Mouse (Mus musculus) lung, embryonic 16.5 days (tissue): ENCODE measurements around the gene Cass4. TPM values are rescaled to one million over a fixed set of nuclear protein-coding genes. Genes with fewer than 3 reads are reported as not detected.
A peak's percentile ranks its signal among the peaks of the same experiment; 100 is the strongest.

ENCODE experiments used
- ATAC-seq: fragments of 200-750 bp; cut with Nextera tagmentation; 2 replicates; pipeline ENCODE4 v1.8.0; 2017; ENCODE audit warnings: low read depth, mild to moderate bottlenecking, moderate library complexity
- H3K27ac ChIP-seq: fragments of 300-500 bp; sonication (generic); 2 replicates; pipeline ENCODE4 v1.5.1; 2014; ENCODE audit warnings: mild to moderate bottlenecking, control low read depth, low read length
- H3K27me3 ChIP-seq: fragments of 300-500 bp; sonication (generic); 2 replicates; pipeline ENCODE4 v1.6.1; 2014; ENCODE audit warnings: low read depth, low read length, mixed read lengths; ENCODE audit not compliant: control insufficient read depth, insufficient read depth
- H3K36me3 ChIP-seq: fragments of 300-500 bp; sonication (generic); 2 replicates; pipeline ENCODE4 v1.6.1; 2014; ENCODE audit warnings: low read length; ENCODE audit not compliant: control insufficient read depth, insufficient read depth
- H3K4me1 ChIP-seq: fragments of 300-500 bp; sonication (generic); replicated peaks from 2 replicates; pipeline ENCODE4 v1.6.1; 2014; ENCODE audit warnings: low read length, mixed read lengths; ENCODE audit not compliant: control insufficient read depth, insufficient read depth
- H3K4me2 ChIP-seq: fragments of 300-500 bp; sonication (generic); 2 replicates; pipeline ENCODE4 v1.6.1; 2014; ENCODE audit warnings: low read depth, low read length, control low read depth
- H3K4me3 ChIP-seq: fragments of 300-500 bp; sonication (generic); 2 replicates; pipeline ENCODE4 v1.5.1; 2014; ENCODE audit warnings: mild to moderate bottlenecking, low read length, control low read depth
- H3K9ac ChIP-seq: fragments of 300-500 bp; sonication (generic); 2 replicates; pipeline ENCODE4 v1.6.1; 2014; ENCODE audit warnings: low read length, control low read depth
- H3K9me3 ChIP-seq: fragments of 300-500 bp; sonication (generic); 2 replicates; pipeline ENCODE4 v1.6.1; 2016; ENCODE audit warnings: low read length; ENCODE audit not compliant: control insufficient read depth
- WGBS: fragments of 180-500 bp; shearing (Covaris S2); extraction: QIAGEN DNeasy Blood & Tissue Kit; methylation state at CpG from one replicate; pipeline ENCODE4 v1.1.7; 2014; 5-methylcytosine and 5-hydroxymethylcytosine counted together
- polyA plus RNA-seq: library from polyadenylated mRNA; unstranded; fragments of >200 nt; fragmentation: Nextera tagmentation; extraction: Ambion mirVana; gene quantifications from 2 replicates; pipeline ENCODE4 v1.2.1, GENCODE M21; 2015

Cass4 gene
- polyA plus RNA-seq: 9.0 and 11.8 TPM in 2 replicates

GRCm38 (mm10) chr2:172393391-172394051 lies at the start of gene Cass4:
Gene Cass4 (plus strand): TSS chr2:172393794.
- Histone ChIP-seq H3K27me3 (no peaks in the 10 kb centered on the region), H3K27ac (peak within 1 kb of the TSS; percentile 21; the same call in 1 of the 2 replicates), H3K4me1 (peaks cover 4% of the 10 kb centered on the region), H3K9ac (peak within 1 kb of the TSS; percentile 25; the same call in 1 of the 2 replicates), H3K4me3 (peak within 1 kb of the TSS; percentile 36), H3K36me3 (no peaks in the 10 kb centered on the region), H3K4me2 (peak within 1 kb of the TSS; percentile 41), H3K9me3 (no peaks in the 10 kb centered on the region)
- WGBS: 18% methylated on average over 13 of the region's 13 CpGs
- ATAC-seq: peak; percentile 83

- Histone ChIP-seq H3K9me3 (no peaks in the 10 kb centered on the region), H3K4me2 (peak overlapping the region; percentile 41), H3K27me3 (no peaks in the 10 kb centered on the region), H3K4me3 (peak overlapping the region; percentile 86), H3K9ac (peak overlapping the region; percentile 41), H3K27ac (peak overlapping the region; percentile 85), H3K4me1 (peaks cover 37% of the 10 kb centered on the region), H3K36me3 (no peaks in the 10 kb centered on the region)
- WGBS: 18% methylated on average over 5 of the region's 5 CpGs
- peak; percentile 1; the same call in 1 of the 2 replicates for ATAC-seq
Observed at GRCm38 (mm10) chr2:172344669-172345068, 48.9 kb upstream of the Cass4 start.

GRCm38 (mm10) chr2:172345258-172345738 lies 48.3 kb upstream of the Cass4 start, which contains the start of gene Fam210b:
Gene Fam210b (plus strand): TSS chr2:172345565.
- peak within 1 kb of the TSS; percentile 85 for H3K27ac ChIP-seq
- H3K27me3 ChIP-seq: no peaks in the 10 kb centered on the region
- H3K9ac ChIP-seq: peak within 1 kb of the TSS; percentile 85
- no peaks in the 10 kb centered on the region for H3K36me3 ChIP-seq
- peak; percentile 95 for ATAC-seq
- H3K4me3 ChIP-seq: peak within 1 kb of the TSS; percentile 86
- H3K4me1 ChIP-seq: peaks cover 37% of the 10 kb centered on the region
- H3K9me3 ChIP-seq: no peaks in the 10 kb centered on the region
- WGBS: 0% methylated on average over 33 of the region's 35 CpGs
- peak within 1 kb of the TSS; percentile 98 for H3K4me2 ChIP-seq

GRCm38 (mm10) chr2:172346034-172346929 lies 47.3 kb upstream of the Cass4 start:
- no peaks in the 10 kb centered on the region for H3K27me3 ChIP-seq
- peak overlapping the region; percentile 81 for H3K27ac ChIP-seq
- peak overlapping the region; percentile 98 for H3K4me2 ChIP-seq
- peaks cover 37% of the 10 kb centered on the region for H3K4me1 ChIP-seq
- peak overlapping the region; percentile 86 for H3K4me3 ChIP-seq
- 6% methylated on average over 31 of the region's 31 CpGs for WGBS
- peak overlapping the region; percentile 85 for H3K9ac ChIP-seq
- no peaks in the 10 kb centered on the region for H3K36me3 ChIP-seq
- H3K9me3 ChIP-seq: no peaks in the 10 kb centered on the region
- 0 out of 2 replicates have a peak, but pooled peaks have one; percentile 5 for ATAC-seq

GRCm38 (mm10) chr2:172346933-172347611 lies 46.5 kb upstream of the Cass4 start:
- peaks cover 37% of the 10 kb centered on the region for H3K4me1 ChIP-seq
- H3K27me3 ChIP-seq: no peaks in the 10 kb centered on the region
- no peaks in the 10 kb centered on the region for H3K36me3 ChIP-seq
- ATAC-seq: no peak
- no peaks in the 10 kb centered on the region for H3K9me3 ChIP-seq
- peak overlapping the region; percentile 98 for H3K4me2 ChIP-seq
- H3K9ac ChIP-seq: 0 out of 2 replicates have a peak overlapping the region, but pooled peaks have one; percentile 2
- peak overlapping the region; percentile 86 for H3K4me3 ChIP-seq
- no peak overlapping the region for H3K27ac ChIP-seq
- 44% methylated on average over 8 of the region's 8 CpGs for WGBS

GRCm38 (mm10) chr2:172348297-172348950 lies 45.2 kb upstream of the Cass4 start:
- peak overlapping the region; percentile 98 for H3K4me2 ChIP-seq
- peaks cover 37% of the 10 kb centered on the region for H3K4me1 ChIP-seq
- H3K27ac ChIP-seq: peak overlapping the region; percentile 86
- peak; percentile 13 for ATAC-seq
- no peaks in the 10 kb centered on the region; the same call in 1 of the 2 replicates for H3K36me3 ChIP-seq
- H3K9me3 ChIP-seq: no peaks in the 10 kb centered on the region
- no peaks in the 10 kb centered on the region for H3K27me3 ChIP-seq
- 14% methylated on average over 3 of the region's 3 CpGs for WGBS
- H3K9ac ChIP-seq: no peak overlapping the region
- peak overlapping the region; percentile 3; the same call in 1 of the 2 replicates for H3K4me3 ChIP-seq

- peaks cover 5% of the 10 kb centered on the region; the same call in 1 of the 2 replicates for H3K36me3 ChIP-seq
- no peaks in the 10 kb centered on the region for H3K27me3 ChIP-seq
- H3K9ac ChIP-seq: no peak overlapping the region
- no peak overlapping the region for H3K4me2 ChIP-seq
- H3K4me3 ChIP-seq: no peak overlapping the region
- no peak for ATAC-seq
- 80% methylated on average over 14 of the region's 14 CpGs for WGBS
- H3K27ac ChIP-seq: no peak overlapping the region
- H3K4me1 ChIP-seq: peaks cover 30% of the 10 kb centered on the region
- H3K9me3 ChIP-seq: no peaks in the 10 kb centered on the region
Observed at GRCm38 (mm10) chr2:172349776-172350175, 43.8 kb upstream of the Cass4 start.

- WGBS: 69% methylated on average over 8 of the region's 8 CpGs
- H3K9ac ChIP-seq: no peak overlapping the region
- H3K9me3 ChIP-seq: no peaks in the 10 kb centered on the region
- no peak overlapping the region for H3K4me2 ChIP-seq
- no peak overlapping the region for H3K4me3 ChIP-seq
- H3K4me1 ChIP-seq: peaks cover 28% of the 10 kb centered on the region
- no peak for ATAC-seq
- H3K36me3 ChIP-seq: peaks cover 15% of the 10 kb centered on the region
- no peaks in the 10 kb centered on the region for H3K27me3 ChIP-seq
- H3K27ac ChIP-seq: no peak overlapping the region
Observed at GRCm38 (mm10) chr2:172350773-172351172, 42.8 kb upstream of the Cass4 start.
